Mouse (Mus musculus): ENCODE data around the gene Trdmt1.

- TF ChIP-seq CTCF (IDR thresholded peaks at IDR 0.05; ENCODE audit: borderline replicate concordance, control insufficient read depth, extremely low read depth, insufficient read depth, low read length, poor library complexity) (peak; percentile 64; the same call in 1 of the 2 replicates), POLR2A (IDR thresholded peaks at IDR 0.05; ENCODE audit: control insufficient read depth, extremely low read depth, insufficient read depth, low read length, poor library complexity) (no peak)
These were observed 6.7 kb downstream of the Trdmt1 start for GRCm38 (mm10) chr2:13537733-13538132.
